Mouse (Mus musculus): ENCODE results near the gene Spaca4. TPM values are rescaled to one million over a fixed set of nuclear protein-coding genes. Genes with fewer than 3 reads are reported as not detected.

Spaca4 gene
- polyA plus RNA-seq, 1 experiment from 2014 or later = not detected

- H3K9ac ChIP-seq (replicated peaks) = no peak overlapping the region
- H3K27ac ChIP-seq (replicated peaks) = no peak overlapping the region
- 77% methylated on average over 7 of the region's 7 CpGs for WGBS
- ATAC-seq (ENCODE audit: low FRiP score) = no peak
- no peak overlapping the region for H3K4me3 ChIP-seq (replicated peaks)
- no peak overlapping the region for H3K4me2 ChIP-seq
- H3K4me1 ChIP-seq = 0 out of 2 replicates have a peak, but pooled peaks cover 7% of the 10 kb centered on the region
- H3K36me3 ChIP-seq = no peaks in the 10 kb centered on the region
- H3K9me3 ChIP-seq (replicated peaks) = no peaks in the 10 kb centered on the region
- H3K27me3 ChIP-seq (replicated peaks) = no peaks in the 10 kb centered on the region
These were observed 22.5 kb upstream of the Spaca4 start for GRCm38 (mm10) chr7:45748110-45748509.

GRCm38 (mm10) chr7:45747450-45747849, 21.8 kb upstream of the Spaca4 start:
- H3K27ac ChIP-seq (replicated peaks) = no peak overlapping the region
- no peak overlapping the region for H3K4me2 ChIP-seq
- H3K9ac ChIP-seq (replicated peaks) = no peak overlapping the region
- no peaks in the 10 kb centered on the region for H3K9me3 ChIP-seq (replicated peaks)
- 88% methylated on average over 5 of the region's 5 CpGs for WGBS
- no peaks in the 10 kb centered on the region for H3K36me3 ChIP-seq
- H3K4me3 ChIP-seq (replicated peaks) = no peak overlapping the region
- H3K27me3 ChIP-seq (replicated peaks) = no peaks in the 10 kb centered on the region
- 0 out of 2 replicates have a peak, but pooled peaks cover 7% of the 10 kb centered on the region for H3K4me1 ChIP-seq
- ATAC-seq (ENCODE audit: low FRiP score) = no peak

- Histone ChIP-seq H3K4me2 (no peak overlapping the region), H3K27ac (replicated peaks) (no peak overlapping the region), H3K4me3 (replicated peaks) (no peak overlapping the region), H3K9ac (replicated peaks) (no peak overlapping the region), H3K36me3 (no peaks in the 10 kb centered on the region), H3K4me1 (0 out of 2 replicates have a peak, but pooled peaks cover 7% of the 10 kb centered on the region), H3K27me3 (replicated peaks) (peaks cover 3% of the 10 kb centered on the region; the same call in 1 of the 2 replicates), H3K9me3 (replicated peaks) (no peaks in the 10 kb centered on the region)
- no peak for ATAC-seq (ENCODE audit: low FRiP score)
- WGBS = 68% methylated on average over 6 of the region's 6 CpGs
These were observed 20.9 kb upstream of the Spaca4 start for GRCm38 (mm10) chr7:45746518-45746917.

GRCm38 (mm10) chr7:45744387-45744786, 18.8 kb upstream of the Spaca4 start:
- whole genome bisulfite sequencing = 41% methylated on average over 2 of the region's 2 CpGs

GRCm38 (mm10) chr7:45742338-45742737, 16.7 kb upstream of the Spaca4 start:
- Histone ChIP-seq H3K36me3 (no peaks in the 10 kb centered on the region), H3K9ac (replicated peaks) (no peak overlapping the region), H3K4me1 (no peaks in the 10 kb centered on the region), H3K27ac (replicated peaks) (no peak overlapping the region), H3K27me3 (replicated peaks) (peaks cover 3% of the 10 kb centered on the region; the same call in 1 of the 2 replicates), H3K4me3 (replicated peaks) (peak overlapping the region; percentile 9; the same call in 1 of the 2 replicates), H3K9me3 (replicated peaks) (no peaks in the 10 kb centered on the region), H3K4me2 (peak overlapping the region; percentile 36)
- WGBS = 44% methylated on average over 19 of the region's 19 CpGs
- ATAC-seq (ENCODE audit: low FRiP score) = no peak

More at GRCm38 (mm10) chr7:45744387-45744786, 18.8 kb upstream of the Spaca4 start:
- Histone ChIP-seq H3K9me3 (replicated peaks) (no peaks in the 10 kb centered on the region), H3K4me1 (0 out of 2 replicates have a peak, but pooled peaks cover 3% of the 10 kb centered on the region), H3K4me3 (replicated peaks) (no peak overlapping the region), H3K27ac (replicated peaks) (no peak overlapping the region), H3K36me3 (no peaks in the 10 kb centered on the region), H3K9ac (replicated peaks) (no peak overlapping the region), H3K27me3 (replicated peaks) (peaks cover 3% of the 10 kb centered on the region; the same call in 1 of the 2 replicates), H3K4me2 (no peak overlapping the region)
- ATAC-seq (ENCODE audit: low FRiP score) = no peak

GRCm38 (mm10) chr7:45741777-45742176, 16.2 kb upstream of the Spaca4 start:
- Histone ChIP-seq H3K4me3 (replicated peaks) (peak overlapping the region; percentile 9; the same call in 1 of the 2 replicates), H3K36me3 (no peaks in the 10 kb centered on the region), H3K9me3 (replicated peaks) (no peaks in the 10 kb centered on the region), H3K4me1 (no peaks in the 10 kb centered on the region), H3K27ac (replicated peaks) (no peak overlapping the region), H3K4me2 (peak overlapping the region; percentile 36), H3K9ac (replicated peaks) (no peak overlapping the region), H3K27me3 (replicated peaks) (peaks cover 3% of the 10 kb centered on the region; the same call in 1 of the 2 replicates)
- no peak for ATAC-seq (ENCODE audit: low FRiP score)
- 42% methylated on average over 11 of the region's 11 CpGs for WGBS

- no peaks in the 10 kb centered on the region for H3K9me3 ChIP-seq (replicated peaks)
- no peak overlapping the region for H3K4me3 ChIP-seq (replicated peaks)
- H3K27ac ChIP-seq (replicated peaks) = no peak overlapping the region
- H3K36me3 ChIP-seq = no peaks in the 10 kb centered on the region
- H3K27me3 ChIP-seq (replicated peaks) = peaks cover 3% of the 10 kb centered on the region; the same call in 1 of the 2 replicates
- no peak overlapping the region for H3K4me2 ChIP-seq
- no peak for ATAC-seq (ENCODE audit: low FRiP score)
- WGBS = 90% methylated on average over 12 of the region's 12 CpGs
- no peak overlapping the region for H3K9ac ChIP-seq (replicated peaks)
- H3K4me1 ChIP-seq = no peaks in the 10 kb centered on the region
These were observed 15.7 kb upstream of the Spaca4 start for GRCm38 (mm10) chr7:45741308-45741707.

- H3K4me2 ChIP-seq = no peak overlapping the region
- H3K27ac ChIP-seq (replicated peaks) = no peak overlapping the region
- H3K9ac ChIP-seq (replicated peaks) = no peak overlapping the region
- peaks cover 3% of the 10 kb centered on the region; the same call in 1 of the 2 replicates for H3K27me3 ChIP-seq (replicated peaks)
- WGBS = 72% methylated on average over 10 of the region's 10 CpGs
- no peaks in the 10 kb centered on the region for H3K36me3 ChIP-seq
- H3K4me3 ChIP-seq (replicated peaks) = no peak overlapping the region
- no peaks in the 10 kb centered on the region for H3K4me1 ChIP-seq
- no peak for ATAC-seq (ENCODE audit: low FRiP score)
- no peaks in the 10 kb centered on the region for H3K9me3 ChIP-seq (replicated peaks)
These were observed 14.2 kb upstream of the Spaca4 start for GRCm38 (mm10) chr7:45739820-45740219.

- no peaks in the 10 kb centered on the region for H3K36me3 ChIP-seq
- no peak overlapping the region for H3K9ac ChIP-seq (replicated peaks)
- H3K27me3 ChIP-seq (replicated peaks) = peaks cover 3% of the 10 kb centered on the region; the same call in 1 of the 2 replicates
- no peak overlapping the region for H3K4me3 ChIP-seq (replicated peaks)
- no peaks in the 10 kb centered on the region for H3K4me1 ChIP-seq
- WGBS = 8% methylated on average over 9 of the region's 9 CpGs
- no peaks in the 10 kb centered on the region for H3K9me3 ChIP-seq (replicated peaks)
- no peak overlapping the region for H3K4me2 ChIP-seq
- no peak overlapping the region for H3K27ac ChIP-seq (replicated peaks)
- ATAC-seq (ENCODE audit: low FRiP score) = peak; percentile 84
These were observed 13.7 kb upstream of the Spaca4 start for GRCm38 (mm10) chr7:45739162-45739763.

GRCm38 (mm10) chr7:45733477-45733876, 7.9 kb upstream of the Spaca4 start:
- H3K9me3 ChIP-seq (replicated peaks) = no peaks in the 10 kb centered on the region
- no peaks in the 10 kb centered on the region for H3K27me3 ChIP-seq (replicated peaks)
- no peak for ATAC-seq (ENCODE audit: low FRiP score)
- H3K4me1 ChIP-seq = peaks cover 3% of the 10 kb centered on the region; the same call in 1 of the 2 replicates
- peaks cover 3% of the 10 kb centered on the region; the same call in 1 of the 2 replicates for H3K36me3 ChIP-seq
- no peak overlapping the region for H3K9ac ChIP-seq (replicated peaks)
- 86% methylated on average over 5 of the region's 5 CpGs for WGBS
- no peak overlapping the region for H3K4me2 ChIP-seq
- H3K4me3 ChIP-seq (replicated peaks) = no peak overlapping the region
- no peak overlapping the region for H3K27ac ChIP-seq (replicated peaks)

- Histone ChIP-seq H3K27me3 (replicated peaks) (no peaks in the 10 kb centered on the region), H3K9me3 (replicated peaks) (no peaks in the 10 kb centered on the region), H3K4me1 (peaks cover 3% of the 10 kb centered on the region; the same call in 1 of the 2 replicates), H3K27ac (replicated peaks) (no peak overlapping the region), H3K9ac (replicated peaks) (no peak overlapping the region), H3K4me2 (no peak overlapping the region), H3K36me3 (peaks cover 13% of the 10 kb centered on the region), H3K4me3 (replicated peaks) (no peak overlapping the region)
- no peak for ATAC-seq (ENCODE audit: low FRiP score)
- 16% methylated on average over 16 of the region's 16 CpGs for WGBS
These were observed 5.3 kb upstream of the Spaca4 start for GRCm38 (mm10) chr7:45730727-45731431.

GRCm38 (mm10) chr7:45727625-45728024, 2.0 kb upstream of the Spaca4 start:
- Histone ChIP-seq H3K36me3 (peaks cover 44% of the 10 kb centered on the region), H3K9ac (replicated peaks) (no peak overlapping the region), H3K4me1 (peaks cover 3% of the 10 kb centered on the region; the same call in 1 of the 2 replicates), H3K4me3 (replicated peaks) (no peak overlapping the region), H3K27ac (replicated peaks) (no peak overlapping the region), H3K27me3 (replicated peaks) (no peaks in the 10 kb centered on the region), H3K9me3 (replicated peaks) (no peaks in the 10 kb centered on the region), H3K4me2 (no peak overlapping the region)
- 85% methylated on average over 3 of the region's 3 CpGs for WGBS
- no peak for ATAC-seq (ENCODE audit: low FRiP score)

Measured in neural tube, embryonic 15.5 days (tissue).